Mouse (Mus musculus): Measurements from ENCODE around the gene Dnajc2.

DNA sequence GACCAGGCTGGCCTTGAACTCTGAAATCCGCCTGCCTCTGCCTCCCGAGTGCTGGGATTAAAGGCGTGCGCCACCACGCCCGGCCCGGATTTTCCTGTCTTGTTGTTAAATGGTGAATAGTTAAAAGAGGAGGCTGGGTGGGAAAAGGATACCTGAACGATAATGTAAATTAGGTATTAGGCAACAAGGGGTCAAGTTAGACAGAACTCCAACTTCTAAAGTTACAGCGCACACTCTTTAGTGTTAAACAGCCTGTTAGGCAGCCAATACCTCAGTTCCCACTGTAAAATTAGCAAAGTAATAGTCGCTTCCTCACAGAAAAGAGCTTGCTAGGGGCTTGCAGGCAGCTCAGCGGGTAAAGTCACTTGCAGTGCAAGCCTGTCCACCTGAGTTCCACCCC lies 49.0 kb downstream of the Dnajc2 start:
- TF ChIP-seq POLR2A (IDR thresholded peaks at IDR 0.05; ENCODE audit: low read depth, low read length) = no peak
- TF ChIP-seq CTCF (conservative IDR thresholded peaks at IDR 0.05; ENCODE audit: insufficient read depth, insufficient read length, low read depth, low read length) = no peak

All from kidney, adult 2 months (tissue).